Mouse (Mus musculus) lung, postnatal 10 days (tissue): ENCODE measurements around the gene Rfx5.

Experiments
- DNase-seq: peaks from one replicate; pipeline ENCODE4 v3.0.0; 2021

Gene Rfx5

DNA sequence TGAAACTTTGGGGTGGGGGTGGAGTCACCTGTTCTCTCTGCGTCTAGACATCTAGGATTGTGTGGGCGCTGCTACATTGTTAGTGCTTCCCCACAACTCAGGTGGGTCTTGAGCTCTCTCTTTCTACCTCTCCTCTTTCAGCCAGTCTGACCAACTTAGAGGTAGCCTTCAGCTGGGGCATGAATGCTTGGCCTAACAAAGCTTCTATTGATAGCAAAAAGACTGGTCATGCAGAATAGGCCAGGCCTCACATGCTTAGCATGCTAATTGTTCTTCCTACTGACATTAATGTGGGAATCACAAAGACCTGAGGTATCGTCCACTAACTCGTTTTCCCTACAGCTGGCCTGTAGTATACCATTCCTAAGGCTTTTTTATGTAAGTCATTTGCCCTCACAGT is 48.7 kb downstream of the Rfx5 start:
- DNase-seq: no peak

DNA sequence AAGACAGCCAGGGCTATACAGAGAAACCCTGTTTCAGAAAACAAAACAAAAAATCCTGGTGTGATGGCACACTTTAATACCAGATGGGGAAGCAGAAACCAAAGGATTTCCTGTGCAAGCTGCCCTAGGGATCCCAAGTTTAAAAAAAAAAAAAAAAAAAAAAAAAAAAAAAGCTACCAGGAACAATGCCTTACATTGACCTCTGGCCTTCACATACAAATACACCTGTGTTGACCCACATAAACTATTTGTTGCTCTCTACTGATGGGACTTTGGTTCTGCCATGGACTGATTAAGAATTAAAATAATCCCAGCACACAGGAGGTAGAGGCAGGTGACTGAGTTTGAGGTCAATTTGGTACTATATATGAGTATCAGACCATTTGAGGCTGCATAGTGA is 49.4 kb downstream of the Rfx5 start:
- no peak for DNase-seq

DNA sequence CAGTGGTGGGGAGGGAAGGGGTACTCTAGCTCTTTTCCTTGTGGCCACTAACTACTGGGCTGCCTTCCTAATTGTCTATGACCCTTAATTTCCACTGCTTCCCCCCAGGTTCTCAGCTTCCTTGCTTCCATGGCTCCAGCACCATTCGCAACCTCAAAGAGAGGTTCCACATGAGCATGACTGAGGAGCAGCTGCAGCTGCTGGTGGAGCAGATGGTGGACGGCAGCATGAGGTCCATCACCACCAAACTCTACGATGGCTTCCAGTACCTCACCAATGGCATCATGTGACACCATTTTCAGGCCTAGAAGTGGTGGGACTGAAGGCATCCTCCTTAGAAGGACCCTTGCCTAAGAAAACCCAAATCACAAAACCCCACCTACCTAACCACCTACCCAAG is 51.8 kb downstream of the Rfx5 start:
- DNase-seq: no peak

DNA sequence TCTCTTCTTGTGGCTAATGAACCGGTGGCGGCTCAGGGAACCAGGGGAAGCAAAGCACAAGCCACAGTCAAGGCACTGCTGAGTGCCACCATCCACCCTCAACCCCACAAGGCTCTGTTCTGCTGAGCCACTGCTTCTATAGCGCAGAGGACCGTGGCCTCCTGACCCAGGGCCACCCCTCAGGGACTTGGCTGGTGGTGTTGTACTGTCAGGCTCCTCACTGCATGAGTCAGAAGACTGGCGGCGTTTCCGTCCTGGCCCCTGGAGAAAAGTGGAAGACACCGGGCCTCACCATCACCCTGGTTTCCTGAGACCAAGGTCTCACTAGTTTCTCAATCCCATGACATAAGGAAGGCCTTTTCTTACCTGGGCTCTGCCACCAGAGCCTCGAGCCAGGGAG is 53.8 kb downstream of the Rfx5 start:
- DNase-seq: no peak

DNA sequence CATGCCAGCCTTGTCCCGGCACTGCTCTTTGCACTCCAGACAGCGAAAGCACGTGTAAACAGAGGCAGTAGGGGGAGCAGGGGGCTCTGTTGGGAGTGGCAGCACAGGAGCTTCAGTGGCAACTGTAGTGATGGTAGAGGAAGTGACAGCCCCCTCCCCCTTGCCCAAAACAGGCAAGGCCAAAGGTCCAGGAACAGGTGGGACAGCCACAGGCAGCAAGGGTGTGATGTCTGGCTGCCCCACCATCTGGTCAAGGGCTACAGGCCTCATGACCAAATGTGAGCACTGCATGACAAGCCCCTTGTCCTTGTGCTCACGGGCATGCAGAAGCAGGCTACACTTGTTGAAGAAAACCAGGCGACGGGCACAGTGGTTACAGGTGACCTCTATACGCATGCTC is 56.5 kb downstream of the Rfx5 start:
- no peak for DNase-seq
